Mouse (Mus musculus) lung, embryonic 15.5 days (tissue): ENCODE results near the gene Smap2. TPM values are rescaled to one million over a fixed set of nuclear protein-coding genes. Genes with fewer than 3 reads are reported as not detected.

Experiments
- ATAC-seq: fragments of 200-750 bp; cut with Nextera tagmentation; 2 replicates; pipeline ENCODE4 v1.8.0; 2017; ENCODE audit warnings: moderate number of reproducible peaks, borderline replicate concordance; ENCODE audit not compliant: low FRiP score, low TSS enrichment; ENCODE audit errors: extremely low read depth
- H3K27ac ChIP-seq: fragments of 300-500 bp; sonication (generic); 2 replicates; pipeline ENCODE4 v1.5.1; 2015; ENCODE audit warnings: moderate library complexity, mild to moderate bottlenecking, inconsistent platforms
- H3K27me3 ChIP-seq: fragments of 300-500 bp; sonication (generic); 2 replicates; pipeline ENCODE4 v1.6.1; 2015; ENCODE audit warnings: inconsistent platforms
- H3K36me3 ChIP-seq: fragments of 300-500 bp; sonication (generic); 2 replicates; pipeline ENCODE4 v1.6.1; 2015; ENCODE audit warnings: inconsistent platforms
- H3K4me1 ChIP-seq: fragments of 300-500 bp; sonication (generic); 2 replicates; pipeline ENCODE4 v1.6.1; 2015; ENCODE audit warnings: inconsistent platforms
- H3K4me2 ChIP-seq: fragments of 300-500 bp; sonication (generic); 2 replicates; pipeline ENCODE4 v1.6.1; 2015; ENCODE audit warnings: inconsistent platforms, mild to moderate bottlenecking, moderate library complexity
- H3K4me3 ChIP-seq: fragments of 300-500 bp; sonication (generic); 2 replicates; pipeline ENCODE4 v1.5.1; 2015; ENCODE audit warnings: mild to moderate bottlenecking, inconsistent platforms
- H3K9ac ChIP-seq: fragments of 300-500 bp; sonication (generic); 2 replicates; pipeline ENCODE4 v1.6.1; 2015; ENCODE audit warnings: inconsistent platforms
- H3K9me3 ChIP-seq: fragments of 300-500 bp; sonication (generic); 2 replicates; pipeline ENCODE4 v1.6.1; 2016; ENCODE audit warnings: inconsistent platforms
- WGBS: fragments of 180-500 bp; shearing (Covaris S2); methylation state at CpG from one replicate; pipeline ENCODE4 v1.1.7; 2015; 5-methylcytosine and 5-hydroxymethylcytosine counted together
- polyA plus RNA-seq: library from polyadenylated mRNA; unstranded; fragments of >200 nt; fragmentation: Nextera tagmentation; extraction: Ambion mirVana; gene quantifications from 2 replicates; pipeline ENCODE4 v1.2.1, GENCODE M21; 2015

The Smap2 gene
- polyA plus RNA-seq, 1 experiment from 2014 or later: 14.3 TPM

GRCm38 (mm10) chr4:121016021-121016898 is 787 bp downstream of the Smap2 start:
- Histone ChIP-seq H3K9me3 (no peaks in the 10 kb centered on the region), H3K9ac (peak overlapping the region; percentile 82), H3K4me2 (peak overlapping the region; percentile 95), H3K27me3 (no peaks in the 10 kb centered on the region), H3K4me1 (peaks cover 15% of the 10 kb centered on the region), H3K4me3 (peak overlapping the region; percentile 82), H3K36me3 (no peaks in the 10 kb centered on the region), H3K27ac (peak overlapping the region; percentile 64)
- 4% methylated on average over 40 of the region's 40 CpGs for WGBS
- ATAC-seq: peak; percentile 11

- Histone ChIP-seq H3K36me3 (no peaks in the 10 kb centered on the region), H3K27ac (no peak overlapping the region), H3K4me3 (no peak overlapping the region), H3K9me3 (no peaks in the 10 kb centered on the region), H3K4me1 (peaks cover 15% of the 10 kb centered on the region), H3K9ac (no peak overlapping the region), H3K27me3 (no peaks in the 10 kb centered on the region), H3K4me2 (peak overlapping the region; percentile 95)
- whole genome bisulfite sequencing: 75% methylated on average over 7 of the region's 7 CpGs
- ATAC-seq: no peak
Observed at GRCm38 (mm10) chr4:121015268-121015659, 1.8 kb downstream of the Smap2 start.

- Histone ChIP-seq H3K4me2 (no peak overlapping the region), H3K9ac (no peak overlapping the region), H3K27me3 (no peaks in the 10 kb centered on the region), H3K27ac (no peak overlapping the region), H3K9me3 (no peaks in the 10 kb centered on the region), H3K4me3 (no peak overlapping the region), H3K36me3 (no peaks in the 10 kb centered on the region), H3K4me1 (peaks cover 15% of the 10 kb centered on the region)
- no peak for ATAC-seq
- WGBS: 53% methylated on average over 10 of the region's 10 CpGs
Observed at GRCm38 (mm10) chr4:121014594-121015267, 2.3 kb downstream of the Smap2 start.

- Histone ChIP-seq H3K36me3 (no peaks in the 10 kb centered on the region), H3K4me3 (no peak overlapping the region), H3K27ac (no peak overlapping the region), H3K4me1 (peaks cover 12% of the 10 kb centered on the region), H3K9me3 (no peaks in the 10 kb centered on the region), H3K9ac (no peak overlapping the region), H3K4me2 (no peak overlapping the region), H3K27me3 (no peaks in the 10 kb centered on the region)
- ATAC-seq: no peak
- WGBS: 72% methylated on average over 11 of the region's 11 CpGs
Observed at GRCm38 (mm10) chr4:121010770-121011549, 6.1 kb downstream of the Smap2 start.

GRCm38 (mm10) chr4:121009151-121009550 is 7.9 kb downstream of the Smap2 start:
- no peak overlapping the region for H3K4me2 ChIP-seq
- H3K36me3 ChIP-seq: no peaks in the 10 kb centered on the region
- no peak overlapping the region for H3K27ac ChIP-seq
- H3K4me3 ChIP-seq: no peak overlapping the region
- H3K9ac ChIP-seq: no peak overlapping the region
- no peaks in the 10 kb centered on the region for H3K9me3 ChIP-seq
- no peaks in the 10 kb centered on the region for H3K27me3 ChIP-seq
- peaks cover 13% of the 10 kb centered on the region; the same call in 1 of the 2 replicates for H3K4me1 ChIP-seq
- 67% methylated on average over 5 of the region's 5 CpGs for WGBS
- ATAC-seq: no peak

- H3K4me1 ChIP-seq: peaks cover 19% of the 10 kb centered on the region
- H3K9ac ChIP-seq: no peak overlapping the region
- no peaks in the 10 kb centered on the region for H3K36me3 ChIP-seq
- ATAC-seq: no peak
- 60% methylated on average over 3 of the region's 3 CpGs for WGBS
- H3K4me2 ChIP-seq: no peak overlapping the region
- H3K27me3 ChIP-seq: no peaks in the 10 kb centered on the region
- H3K9me3 ChIP-seq: no peaks in the 10 kb centered on the region
- H3K4me3 ChIP-seq: no peak overlapping the region
- no peak overlapping the region for H3K27ac ChIP-seq
Observed at GRCm38 (mm10) chr4:121008071-121008745, 8.8 kb downstream of the Smap2 start.

- H3K9ac ChIP-seq: no peak overlapping the region
- no peak overlapping the region for H3K27ac ChIP-seq
- H3K4me2 ChIP-seq: no peak overlapping the region
- H3K9me3 ChIP-seq: no peaks in the 10 kb centered on the region
- no peaks in the 10 kb centered on the region for H3K36me3 ChIP-seq
- no peak for ATAC-seq
- peaks cover 30% of the 10 kb centered on the region for H3K4me1 ChIP-seq
- H3K4me3 ChIP-seq: no peak overlapping the region
- no peaks in the 10 kb centered on the region for H3K27me3 ChIP-seq
Observed at GRCm38 (mm10) chr4:121007006-121007405, 10.0 kb downstream of the Smap2 start.

GRCm38 (mm10) chr4:121004679-121005078 is 12.4 kb downstream of the Smap2 start:
- no peak overlapping the region for H3K4me3 ChIP-seq
- no peaks in the 10 kb centered on the region for H3K9me3 ChIP-seq
- no peak overlapping the region for H3K9ac ChIP-seq
- H3K27ac ChIP-seq: no peak overlapping the region
- no peaks in the 10 kb centered on the region for H3K27me3 ChIP-seq
- no peak overlapping the region for H3K4me2 ChIP-seq
- 65% methylated on average over 4 of the region's 4 CpGs for WGBS
- peaks cover 46% of the 10 kb centered on the region for H3K4me1 ChIP-seq
- ATAC-seq: no peak
- no peaks in the 10 kb centered on the region for H3K36me3 ChIP-seq

GRCm38 (mm10) chr4:121003611-121004091 is 13.4 kb downstream of the Smap2 start:
- no peaks in the 10 kb centered on the region for H3K9me3 ChIP-seq
- no peak overlapping the region for H3K4me3 ChIP-seq
- no peak overlapping the region for H3K4me2 ChIP-seq
- H3K27ac ChIP-seq: peak overlapping the region; percentile 10; the same call in 1 of the 2 replicates
- ATAC-seq: no peak
- WGBS: 17% methylated on average over 3 of the region's 3 CpGs
- H3K36me3 ChIP-seq: no peaks in the 10 kb centered on the region
- H3K9ac ChIP-seq: no peak overlapping the region
- no peaks in the 10 kb centered on the region for H3K27me3 ChIP-seq
- peaks cover 46% of the 10 kb centered on the region for H3K4me1 ChIP-seq

GRCm38 (mm10) chr4:121002400-121003171 is 14.5 kb downstream of the Smap2 start:
- H3K9me3 ChIP-seq: no peaks in the 10 kb centered on the region
- no peak overlapping the region for H3K9ac ChIP-seq
- H3K4me1 ChIP-seq: peaks cover 46% of the 10 kb centered on the region
- H3K27me3 ChIP-seq: no peaks in the 10 kb centered on the region
- ATAC-seq: peak; percentile 81; the same call in 1 of the 2 replicates
- H3K4me2 ChIP-seq: peak overlapping the region; percentile 15; the same call in 1 of the 2 replicates
- H3K36me3 ChIP-seq: no peaks in the 10 kb centered on the region
- H3K27ac ChIP-seq: peak overlapping the region; percentile 49
- H3K4me3 ChIP-seq: no peak overlapping the region
- WGBS: 31% methylated on average over 8 of the region's 8 CpGs
